12 mouse cellular contexts compared by ENCODE assay signal in the genomic region with DNA sequence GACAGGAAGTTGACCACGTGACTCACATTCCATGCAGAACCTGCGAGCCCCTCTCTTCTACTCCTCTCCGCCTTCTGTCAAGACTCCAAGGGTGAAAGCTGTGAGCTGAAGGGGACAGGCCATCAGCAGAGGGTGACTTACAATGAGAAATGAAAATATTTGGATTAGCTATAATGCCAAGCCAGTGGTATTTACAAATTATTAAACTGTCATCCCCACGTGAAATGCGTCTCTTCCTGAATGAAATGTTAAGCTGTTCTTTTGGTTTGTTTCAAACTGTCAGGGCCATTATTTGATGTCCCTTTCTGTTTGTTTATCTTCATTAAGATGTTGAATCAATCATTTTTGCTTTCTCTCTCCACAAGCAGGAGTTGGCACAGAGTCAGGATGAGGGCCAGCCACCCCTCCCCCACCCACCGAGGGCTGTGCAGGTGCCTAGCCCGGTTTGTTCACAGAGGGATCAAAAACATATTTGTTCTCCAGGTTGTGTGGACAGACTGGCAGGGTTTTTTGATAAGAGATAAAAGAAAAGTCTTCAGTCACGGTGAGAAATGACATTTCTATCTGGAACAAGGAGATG.
A peak's percentile ranks its signal among the peaks of the same experiment; 100 is the strongest.
DNase-seq lines count a peak whose midpoint lies in the region; ATAC-seq and TF ChIP-seq lines count a peak whose summit lies in the region.
"Had no signal": no experiment of that assay in that cellular context is flagged by ENCODE, and none has a peak within 500 bp of the region (broad histone marks: within the 10 kb centered on the region; RNA-seq: fewer than 3 reads in every experiment).

No protein-coding gene starts in this region.

- H3K36me3 ChIP-seq in kidney, embryonic 15.5 days: no peaks in the 10 kb centered on the region
- H3K36me3 ChIP-seq in stomach, postnatal 0 days (ENCODE audit: control insufficient read depth, insufficient read depth, low read length): no peaks in the 10 kb centered on the region
- H3K36me3 ChIP-seq: limb, embryonic 15.5 days; neural tube, embryonic 12.5 days had no signal

- DNase-seq in cerebellum, postnatal 25 days: peak; percentile 19 to 58
- DNase-seq in cerebellum, adult 18-20 months: no peak
- DNase-seq in kidney, adult 18-20 months: no peak
- DNase-seq in urinary bladder, postnatal 36 days (ENCODE audit: low spot score in 2 of 2): peak; percentile 30 to 34
- DNase-seq in urinary bladder, postnatal 4 days (ENCODE audit: low spot score in 2 of 2): no peak
- peak; percentile 68 for DNase-seq in stomach, postnatal 0 days (ENCODE audit: low spot score)
- no peak for DNase-seq in left cerebral cortex, postnatal 14 days (ENCODE audit: low spot score in 2 of 2)
- DNase-seq: right cerebral cortex, postnatal 25 days had no signal

- 7% methylated on average over 8 of the region's 8 CpGs for WGBS in kidney, embryonic 15.5 days
- WGBS in stomach, postnatal 0 days: 6% methylated on average over 8 of the region's 8 CpGs

- peaks cover 37% of the 10 kb centered on the region for H3K4me1 ChIP-seq in kidney, embryonic 15.5 days
- H3K4me1 ChIP-seq in stomach, postnatal 0 days (replicated peaks; ENCODE audit: control insufficient read depth, insufficient read depth): 0 out of 2 replicates have a peak, but pooled peaks cover 3% of the 10 kb centered on the region
- H3K4me1 ChIP-seq: limb, embryonic 15.5 days had no signal

- no peak overlapping the region for H3K4me3 ChIP-seq in kidney, embryonic 15.5 days (replicated peaks)
- H3K4me3 ChIP-seq in stomach, postnatal 0 days (ENCODE audit: low read depth, low read length): no peak overlapping the region
- H3K4me3 ChIP-seq: limb, embryonic 15.5 days; neural tube, embryonic 12.5 days had no signal

- intact Hi-C loops in left cerebral cortex, postnatal 14 days (cut with DNase I): loop anchor here (5.0 kb wide), 4 partner anchors 123 to 398 kb away; a partner anchor contains a TSS

- H3K4me2 ChIP-seq in kidney, embryonic 15.5 days: peak overlapping the region; percentile 17; the same call in 1 of the 2 replicates
- H3K4me2 ChIP-seq in stomach, postnatal 0 days (replicated peaks; ENCODE audit: low read depth): peak overlapping the region; percentile 31; the same call in 1 of the 2 replicates
- H3K4me2 ChIP-seq: limb, embryonic 15.5 days; neural tube, embryonic 12.5 days had no signal

- H3K27me3 ChIP-seq in kidney, embryonic 15.5 days: peaks cover 34% of the 10 kb centered on the region
- H3K27me3 ChIP-seq in stomach, postnatal 0 days (ENCODE audit: control insufficient read depth, insufficient read depth, low read length): no peaks in the 10 kb centered on the region
- H3K27me3 ChIP-seq: neural tube, embryonic 12.5 days had no signal

- H3K27ac ChIP-seq in kidney, embryonic 15.5 days: 0 out of 2 replicates have a peak overlapping the region, but pooled peaks have one; percentile 10
- no peak overlapping the region for H3K27ac ChIP-seq in stomach, postnatal 0 days (replicated peaks)
- H3K27ac ChIP-seq: limb, embryonic 15.5 days; neural tube, embryonic 12.5 days had no signal

- H3K9me3 ChIP-seq in kidney, embryonic 15.5 days (replicated peaks): no peaks in the 10 kb centered on the region
- H3K9me3 ChIP-seq in stomach, postnatal 0 days (ENCODE audit: control insufficient read depth, low read length): no peaks in the 10 kb centered on the region
- H3K9me3 ChIP-seq: limb, embryonic 15.5 days; neural tube, embryonic 12.5 days had no signal

- no peak overlapping the region; the same call in 1 of the 2 replicates for H3K9ac ChIP-seq in kidney, embryonic 15.5 days
- H3K9ac ChIP-seq in stomach, postnatal 0 days (ENCODE audit: low read length): no peak overlapping the region
- H3K9ac ChIP-seq: limb, embryonic 15.5 days; neural tube, embryonic 12.5 days had no signal

- no peak for ATAC-seq in kidney, embryonic 15.5 days (replicated peaks; ENCODE audit: low FRiP score)
- ATAC-seq in stomach, postnatal 0 days (ENCODE audit: low FRiP score, low TSS enrichment): no peak
- ATAC-seq: hindbrain, embryonic 16.5 days had no signal

- no peak for TF ChIP-seq EP300 in stomach, postnatal 0 days (optimal IDR thresholded peaks at IDR 0.05)

- TF ChIP-seq CTCF in stomach, postnatal 0 days (IDR thresholded peaks at IDR 0.05; ENCODE audit: low read depth): no peak

Comparison
In these comparisons a context has a peak if more than half of its experiments do, and no peak if none do; other contexts are left out.
1. DNase-seq: peak in cerebellum, postnatal 25 days (2 of 2), urinary bladder, postnatal 36 days (2 of 2) and stomach, postnatal 0 days (single experiment); none in cerebellum, adult 18-20 months (0 of 2), kidney, adult 18-20 months (single experiment), urinary bladder, postnatal 4 days (0 of 2) and left cerebral cortex, postnatal 14 days (0 of 2).